Mouse (Mus musculus): Measurements from ENCODE around the gene Eif3m.

Eif3m gene

GRCm38 (mm10) chr2:105016192-105016966 is 501 bp downstream of the Eif3m start:
- in situ Hi-C loops (cut with MboI, MseI): no loop called here

- in situ Hi-C loops (cut with MboI, MseI): no loop called here
Observed at GRCm38 (mm10) chr2:105007236-105007635, 9.6 kb downstream of the Eif3m start.

- in situ Hi-C loops (cut with MboI, MseI): loop anchor here (10.0 kb wide), 1 partner anchor 1861 kb away; no protein-coding TSS in a partner anchor
Observed at GRCm38 (mm10) chr2:104996201-104996600, 20.7 kb downstream of the Eif3m start.

GRCm38 (mm10) chr2:104994436-104994835 is 22.4 kb downstream of the Eif3m start:
- in situ Hi-C loops (cut with MboI, MseI): loop anchor here (10.0 kb wide), 1 partner anchor 1860 kb away; no protein-coding TSS in a partner anchor

DNA sequence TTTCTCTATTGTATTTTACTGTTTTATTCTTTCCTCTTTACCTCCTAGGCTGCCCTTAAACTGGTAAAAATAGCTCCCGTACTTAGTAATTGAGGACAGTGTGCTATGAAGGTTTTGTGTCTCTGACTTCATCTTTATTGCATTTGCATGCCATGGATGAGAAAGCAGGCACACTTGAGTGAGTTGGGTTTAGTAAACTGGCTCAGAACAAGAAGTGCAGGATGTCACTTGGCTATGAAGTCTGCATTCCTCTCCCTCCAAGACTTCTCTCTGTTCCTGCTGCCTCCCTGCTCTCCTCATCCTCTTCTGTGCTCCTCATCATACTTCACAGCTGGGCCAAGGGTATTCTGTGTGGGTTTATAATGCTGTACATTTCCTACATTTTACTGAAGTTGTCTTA is 27.9 kb downstream of the Eif3m start:
- in situ Hi-C loops (cut with MboI, MseI): no loop called here

GRCm38 (mm10) chr2:104985796-104986195 is 31.1 kb downstream of the Eif3m start:
- in situ Hi-C loops (cut with MboI, MseI): no loop called here

DNA sequence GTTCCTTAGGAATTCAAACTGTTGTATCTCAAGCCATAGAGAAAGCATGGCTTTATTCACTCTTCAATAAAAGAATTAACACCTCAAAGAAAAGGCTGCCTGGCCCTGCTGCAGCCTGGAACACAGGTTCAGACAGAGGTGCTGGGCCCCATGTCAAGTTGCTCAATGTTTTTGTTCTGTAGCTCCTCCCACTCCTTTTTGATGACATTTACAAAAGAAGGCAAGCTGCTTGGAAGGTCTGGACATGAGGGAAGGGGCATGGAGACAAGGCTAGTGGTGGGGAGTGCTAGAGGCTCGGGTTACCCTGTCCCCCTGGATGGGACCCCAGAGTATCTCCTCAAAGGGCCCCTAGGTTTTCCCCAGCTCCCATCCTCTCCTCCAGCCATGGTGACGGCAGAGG is 35.2 kb downstream of the Eif3m start:
- in situ Hi-C loops (cut with MboI, MseI): no loop called here

GRCm38 (mm10) chr2:104964492-104964891 is 52.4 kb downstream of the Eif3m start:
- in situ Hi-C loops (cut with MboI, MseI): no loop called here

All from T-helper 2 cell (primary cell).